Mouse (Mus musculus) spleen, adult 2 months (tissue): ENCODE results near the gene Plekhg5. TPM values are rescaled to one million over a fixed set of nuclear protein-coding genes. Genes with fewer than 3 reads are reported as not detected.

Experiments
- DNase-seq, 2 experiments: peaks; one replicate each; pipeline versions ENCODE4 v3.0.0 to v3.0.0-alpha.2; 2012 to 2021; ENCODE audit warnings: low spot score in 2 of 2, low read depth in 1 of 2
- H3K27ac ChIP-seq: fragments of 200-500 bp; 2 replicates; pipeline ENCODE4 v1.5.1; 2012; ENCODE audit warnings: low read length, inconsistent platforms; ENCODE audit not compliant: insufficient read depth
- H3K27me3 ChIP-seq: fragments of 200-500 bp; 2 replicates; pipeline ENCODE4 v1.6.1; 2012; ENCODE audit warnings: mild to moderate bottlenecking, moderate library complexity, low read length, inconsistent platforms; ENCODE audit not compliant: control insufficient read depth, insufficient read depth
- H3K36me3 ChIP-seq: fragments of 200-500 bp; 2 replicates; pipeline ENCODE4 v1.6.1; 2012; ENCODE audit warnings: mild to moderate bottlenecking, low read length, inconsistent platforms; ENCODE audit not compliant: control insufficient read depth, insufficient read depth
- H3K4me1 ChIP-seq: fragments of 200-500 bp; 2 replicates; pipeline ENCODE4 v1.6.1; 2011; ENCODE audit warnings: inconsistent platforms; ENCODE audit not compliant: control insufficient read depth, insufficient read depth, insufficient read length
- H3K4me3 ChIP-seq: fragments of 200-500 bp; 2 replicates; pipeline ENCODE4 v1.5.1; 2011; ENCODE audit warnings: mild to moderate bottlenecking, inconsistent platforms; ENCODE audit not compliant: insufficient read depth, insufficient read length; ENCODE audit errors: extremely low read depth
- CTCF ChIP-seq: fragments of 200-500 bp; IDR thresholded peaks from 2 replicates; pipeline ENCODE4 v1.5.1; 2011; ENCODE audit warnings: mild to moderate bottlenecking, inconsistent platforms; ENCODE audit not compliant: insufficient read depth, insufficient read length, insufficient replicate concordance; ENCODE audit errors: extremely low read depth
- POLR2A ChIP-seq: fragments of 200-500 bp; IDR thresholded peaks from 2 replicates; pipeline ENCODE4 v1.6.1; 2011; ENCODE audit warnings: low read depth, low read length, inconsistent platforms
- WGBS: fragments of 180-500 bp; shearing (Covaris S2); methylation state at CpG from one replicate; pipeline ENCODE4 v1.1.7; 2018; 5-methylcytosine and 5-hydroxymethylcytosine counted together
- polyA plus RNA-seq: library from polyadenylated mRNA; depleted of rRNA; stranded (reverse); fragments of >200 nt; gene quantifications from 2 replicates; pipeline ENCODE4 v1.2.3, GENCODE M21; 2012

The Plekhg5 gene
- polyA plus RNA-seq, 1 experiment = 13.1 TPM

GRCm38 (mm10) chr4:152077191-152077590, 4.9 kb downstream of the Plekhg5 start:
- 96% methylated on average over 9 of the region's 9 CpGs for WGBS
- no peaks in the 10 kb centered on the region for H3K36me3 ChIP-seq
- DNase-seq = no peak
- H3K4me3 ChIP-seq = no peak overlapping the region
- TF ChIP-seq POLR2A (no peak), CTCF (no peak)
- 0 out of 2 replicates have a peak, but pooled peaks cover 1% of the 10 kb centered on the region for H3K27me3 ChIP-seq
- no peak overlapping the region for H3K27ac ChIP-seq
- no peaks in the 10 kb centered on the region for H3K4me1 ChIP-seq

- H3K4me3 ChIP-seq = no peak overlapping the region
- no peaks in the 10 kb centered on the region for H3K36me3 ChIP-seq
- no peak for DNase-seq
- WGBS = 84% methylated on average over 10 of the region's 10 CpGs
- H3K27ac ChIP-seq = no peak overlapping the region
- H3K27me3 ChIP-seq = no peaks in the 10 kb centered on the region
- H3K4me1 ChIP-seq = no peaks in the 10 kb centered on the region
- TF ChIP-seq CTCF (no peak), POLR2A (no peak)
These were observed 5.8 kb downstream of the Plekhg5 start for GRCm38 (mm10) chr4:152078105-152078530.

- Histone ChIP-seq H3K27me3 (0 out of 2 replicates have a peak, but pooled peaks cover 1% of the 10 kb centered on the region), H3K36me3 (no peaks in the 10 kb centered on the region), H3K27ac (no peak overlapping the region), H3K4me1 (no peaks in the 10 kb centered on the region), H3K4me3 (no peak overlapping the region)
- DNase-seq = no peak
- 87% methylated on average over 3 of the region's 3 CpGs for WGBS
- TF ChIP-seq CTCF (no peak), POLR2A (no peak)
These were observed 7.0 kb downstream of the Plekhg5 start for GRCm38 (mm10) chr4:152079261-152079660.

DNA sequence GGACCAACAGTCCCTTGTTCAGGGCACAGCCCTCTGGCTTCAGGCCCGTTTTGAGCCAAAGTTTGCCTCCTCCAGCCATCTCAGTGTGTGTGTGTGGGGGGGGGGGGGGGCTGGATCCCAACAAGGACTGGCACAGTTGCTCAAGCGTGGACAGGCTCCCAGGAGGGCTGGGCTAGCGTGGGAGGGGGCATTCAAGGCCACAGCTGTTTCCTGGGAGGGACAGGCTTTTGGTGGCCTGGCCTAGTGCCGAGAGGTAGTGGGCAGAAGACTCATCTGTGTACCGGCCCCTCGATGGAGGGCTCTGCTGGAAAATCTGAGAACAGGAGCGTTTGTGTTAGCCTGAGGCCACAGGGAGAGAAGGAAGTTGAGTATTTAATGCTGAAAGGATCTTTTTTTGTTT, 7.6 kb downstream of the Plekhg5 start:
- TF ChIP-seq POLR2A (no peak), CTCF (no peak)
- H3K27ac ChIP-seq = no peak overlapping the region
- 0 out of 2 replicates have a peak, but pooled peaks cover 1% of the 10 kb centered on the region for H3K27me3 ChIP-seq
- no peak overlapping the region for H3K4me3 ChIP-seq
- no peak for DNase-seq
- no peaks in the 10 kb centered on the region for H3K4me1 ChIP-seq
- 25% methylated on average over 7 of the region's 7 CpGs for WGBS
- no peaks in the 10 kb centered on the region for H3K36me3 ChIP-seq

GRCm38 (mm10) chr4:152083611-152084220, 11.4 kb downstream of the Plekhg5 start:
- Histone ChIP-seq H3K4me1 (no peaks in the 10 kb centered on the region; the same call in none of the 2 replicates), H3K27ac (no peak overlapping the region), H3K27me3 (peaks cover 9% of the 10 kb centered on the region), H3K4me3 (no peak overlapping the region), H3K36me3 (no peaks in the 10 kb centered on the region)
- TF ChIP-seq CTCF = no peak
- no peak for TF ChIP-seq POLR2A
- no peak for DNase-seq
- WGBS = 88% methylated on average over 7 of the region's 7 CpGs

DNA sequence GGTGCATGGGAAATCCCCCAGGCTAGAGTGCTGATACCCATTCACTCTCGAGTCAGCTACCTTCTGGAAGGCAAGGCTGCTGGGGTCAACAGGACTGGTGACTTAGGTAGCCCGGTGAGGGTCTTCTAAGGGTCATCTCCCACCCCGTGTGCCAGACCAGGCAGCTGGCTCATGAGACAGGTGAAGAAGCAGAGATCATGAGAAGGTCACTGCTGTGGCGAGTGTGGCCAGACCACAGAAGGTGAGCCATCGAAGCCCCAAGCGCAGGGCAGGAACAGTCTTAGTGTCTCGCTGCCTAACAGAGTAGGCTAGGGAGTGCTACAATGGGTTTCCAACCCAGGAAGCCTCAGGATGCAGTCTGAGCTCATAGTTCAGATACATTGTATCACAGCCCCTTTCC, 12.3 kb downstream of the Plekhg5 start:
- H3K4me1 ChIP-seq = no peaks in the 10 kb centered on the region; the same call in none of the 2 replicates
- DNase-seq = no peak
- H3K27me3 ChIP-seq = peaks cover 9% of the 10 kb centered on the region
- WGBS = 83% methylated on average over 7 of the region's 7 CpGs
- no peak for TF ChIP-seq POLR2A
- no peak for TF ChIP-seq CTCF
- H3K36me3 ChIP-seq = no peaks in the 10 kb centered on the region
- no peak overlapping the region for H3K27ac ChIP-seq
- H3K4me3 ChIP-seq = no peak overlapping the region
